Mouse (Mus musculus): ENCODE results near the gene Mocs1.
"Not testable (repeated sequence)": the region's sequence is repeated elsewhere in the genome, so short reads cannot be mapped to it uniquely, and the experiment has no call there.

Gene Mocs1

DNA sequence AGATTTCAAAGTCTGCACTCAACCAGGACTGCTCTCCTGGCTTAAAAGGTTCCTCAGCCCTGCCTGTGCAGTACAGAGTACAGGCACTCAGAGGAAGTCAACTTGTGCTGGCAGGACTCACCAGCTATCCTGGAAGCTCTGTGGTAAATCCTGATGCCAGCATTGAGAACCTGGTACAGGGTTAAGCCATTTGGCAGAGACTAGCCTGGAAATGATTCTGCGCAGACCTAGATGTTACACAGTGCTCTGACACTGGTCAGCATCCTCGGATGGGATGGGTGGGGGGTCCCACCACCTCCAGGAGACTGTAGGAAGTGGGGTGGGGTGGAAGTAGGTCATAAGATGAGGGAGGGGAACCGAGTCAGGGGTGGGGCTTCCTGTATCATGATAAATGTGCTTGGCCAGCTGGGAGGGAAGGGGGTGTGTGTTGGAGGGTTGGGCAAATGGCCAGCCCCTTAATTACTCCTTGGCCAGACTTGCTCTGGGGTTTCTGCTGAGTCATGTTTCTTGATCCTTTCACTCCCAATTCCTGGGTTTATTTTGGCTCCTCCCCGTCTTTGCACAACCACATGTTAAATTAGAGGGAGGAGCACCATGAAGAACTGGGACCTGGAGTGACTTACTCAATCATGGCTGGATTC is 4.0 kb downstream of the Mocs1 start:
- no peak for DNase-seq (ENCODE audit: low read depth, low spot score)

GRCm38 (mm10) chr17:49433071-49433470 is 4.9 kb downstream of the Mocs1 start:
- DNase-seq (ENCODE audit: low read depth, low spot score), result no peak

GRCm38 (mm10) chr17:49434236-49434635 is 6.1 kb downstream of the Mocs1 start:
- no peak for DNase-seq (ENCODE audit: low read depth, low spot score)

GRCm38 (mm10) chr17:49435081-49435480 is 6.9 kb downstream of the Mocs1 start:
- no peak for DNase-seq (ENCODE audit: low read depth, low spot score)

DNA sequence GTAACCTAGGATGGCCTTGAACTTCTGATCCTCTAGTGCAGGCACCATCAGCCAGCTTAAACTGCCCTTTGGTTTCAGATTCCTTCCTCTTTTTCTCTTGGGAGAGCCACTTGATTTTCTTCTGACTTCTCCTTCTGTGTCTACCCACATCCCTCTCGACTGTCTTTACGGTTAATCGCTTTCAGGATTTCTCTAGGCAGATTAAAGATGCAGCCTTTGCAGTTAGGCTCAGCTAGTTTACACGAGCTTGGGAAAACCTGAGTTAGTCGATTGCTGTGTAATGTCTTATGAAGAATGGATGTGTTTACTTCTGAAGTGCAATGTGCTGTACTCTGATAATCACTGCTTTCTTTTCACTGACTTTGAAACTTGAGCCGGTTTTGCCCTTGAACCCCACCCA is 8.5 kb downstream of the Mocs1 start:
- DNase-seq (ENCODE audit: low read depth, low spot score), result no peak

- not testable (repeated sequence) for DNase-seq (ENCODE audit: low read depth, low spot score)
These were observed 9.1 kb downstream of the Mocs1 start for GRCm38 (mm10) chr17:49437306-49437705.

- DNase-seq (ENCODE audit: low read depth, low spot score), result no peak
These were observed 10.8 kb downstream of the Mocs1 start for GRCm38 (mm10) chr17:49438822-49439574.

GRCm38 (mm10) chr17:49439706-49440105 is 11.5 kb downstream of the Mocs1 start:
- DNase-seq (ENCODE audit: low read depth, low spot score), result no peak

DNA sequence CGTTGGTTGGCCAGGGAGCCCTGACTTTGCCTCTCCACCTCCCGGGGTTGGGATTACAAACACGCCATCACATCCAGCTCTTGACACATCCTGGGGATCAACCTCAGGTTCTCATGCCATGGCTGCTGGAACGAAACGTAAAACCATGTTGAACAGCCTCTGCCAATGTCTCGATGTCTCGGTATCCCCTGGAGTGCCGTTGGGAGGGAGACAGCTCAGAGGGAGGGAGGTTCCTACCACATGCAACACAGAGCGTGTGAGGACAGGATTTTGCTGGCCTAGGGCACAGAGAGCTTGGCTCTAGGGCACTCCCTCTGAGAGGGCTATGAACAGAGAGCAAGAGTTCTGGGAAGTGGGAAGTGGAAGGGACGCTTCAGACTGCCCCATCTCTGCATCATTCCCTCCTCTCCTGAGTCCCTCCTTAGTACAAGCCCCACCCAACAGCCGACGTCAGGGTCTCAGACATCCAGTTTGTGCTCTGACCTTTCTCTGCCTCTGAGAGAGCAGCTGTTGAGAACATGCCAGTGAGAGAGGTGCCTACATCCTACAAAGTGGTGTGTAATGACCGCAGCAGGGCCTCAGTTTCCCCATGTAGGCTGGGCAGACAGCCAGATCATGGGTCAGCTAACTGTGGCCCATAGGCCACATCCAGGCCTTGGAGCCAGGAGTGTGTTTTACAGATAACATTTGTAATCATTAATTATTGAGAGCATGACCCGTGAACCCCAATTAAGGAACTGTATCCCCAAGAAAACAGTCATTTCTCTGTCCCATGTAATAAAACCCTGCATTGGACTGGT is 12.4 kb downstream of the Mocs1 start:
- DNase-seq (ENCODE audit: low read depth, low spot score), result no peak

DNA sequence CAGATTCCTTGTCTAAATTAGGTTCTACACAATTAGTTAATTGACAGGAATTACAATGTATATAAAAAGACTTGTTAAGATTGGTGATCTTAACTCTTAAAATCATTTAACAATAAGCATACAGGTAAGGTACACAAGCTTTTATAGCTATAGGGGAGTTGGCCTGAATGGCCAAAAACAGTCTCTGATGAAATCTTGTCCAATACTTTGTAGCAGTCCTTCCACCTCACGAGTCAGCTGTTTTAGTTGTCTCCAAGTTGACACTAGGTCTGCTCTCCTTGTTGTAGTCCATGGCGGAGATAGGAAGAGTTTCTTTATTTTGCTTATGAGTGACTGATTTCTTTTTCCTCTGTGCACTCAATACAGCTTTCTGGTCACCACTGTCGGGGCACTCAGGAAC is 14.7 kb downstream of the Mocs1 start:
- not testable (repeated sequence) for DNase-seq (ENCODE audit: low read depth, low spot score)

DNA sequence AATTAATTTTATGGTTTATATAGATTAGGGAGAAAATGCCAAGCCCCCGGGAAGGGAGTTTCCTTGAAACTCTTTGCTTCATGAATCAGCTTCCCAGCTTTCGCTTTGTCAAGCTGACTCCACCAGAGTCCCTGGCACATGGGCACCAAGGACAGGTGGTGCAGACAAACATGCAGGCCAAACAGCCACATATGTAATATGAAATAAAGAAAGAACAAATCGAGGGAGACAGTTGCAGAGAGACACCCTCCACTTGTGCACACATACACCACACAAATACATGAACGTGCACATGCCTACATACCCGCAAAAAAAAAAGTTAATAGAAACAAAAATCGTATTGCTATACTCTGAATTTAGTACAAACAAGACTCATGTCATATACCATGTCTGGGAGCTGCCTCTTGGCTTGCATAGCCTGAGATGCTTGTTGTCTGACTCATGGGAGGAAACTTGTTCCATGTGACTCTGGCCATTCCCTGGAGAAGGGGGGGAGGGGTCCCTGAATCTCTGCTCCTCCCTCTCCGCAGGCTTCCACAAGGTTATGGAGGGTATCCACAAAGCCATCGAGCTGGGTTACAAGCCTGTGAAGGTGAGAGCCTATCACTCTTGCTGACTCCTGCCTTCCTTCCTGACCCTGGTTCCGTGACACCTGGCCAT is 20.5 kb downstream of the Mocs1 start:
- no peak for DNase-seq (ENCODE audit: low read depth, low spot score)

DNA sequence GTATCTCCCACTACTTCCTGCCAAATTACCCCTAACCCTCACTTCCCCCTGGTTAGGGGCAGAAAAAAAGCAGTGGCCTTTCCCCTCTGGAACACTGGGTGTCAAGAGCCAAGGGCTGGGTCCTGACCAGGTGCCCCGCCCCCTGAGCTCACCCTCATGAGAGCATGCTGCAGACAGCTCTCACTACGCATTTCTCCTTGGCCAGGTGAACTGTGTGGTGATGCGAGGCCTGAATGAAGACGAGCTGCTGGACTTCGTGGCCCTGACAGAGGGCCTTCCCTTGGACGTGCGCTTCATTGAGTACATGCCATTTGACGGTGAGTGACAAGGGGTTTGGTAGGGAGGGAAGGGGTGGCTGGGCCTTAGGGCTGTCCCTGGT is 21.1 kb downstream of the Mocs1 start:
- DNase-seq (ENCODE audit: low read depth, low spot score), result no peak

GRCm38 (mm10) chr17:49450922-49451321 is 22.8 kb downstream of the Mocs1 start:
- no peak for DNase-seq (ENCODE audit: low read depth, low spot score)

GRCm38 (mm10) chr17:49456334-49456733 is 28.2 kb downstream of the Mocs1 start:
- DNase-seq (ENCODE audit: low read depth, low spot score), result no peak

DNA sequence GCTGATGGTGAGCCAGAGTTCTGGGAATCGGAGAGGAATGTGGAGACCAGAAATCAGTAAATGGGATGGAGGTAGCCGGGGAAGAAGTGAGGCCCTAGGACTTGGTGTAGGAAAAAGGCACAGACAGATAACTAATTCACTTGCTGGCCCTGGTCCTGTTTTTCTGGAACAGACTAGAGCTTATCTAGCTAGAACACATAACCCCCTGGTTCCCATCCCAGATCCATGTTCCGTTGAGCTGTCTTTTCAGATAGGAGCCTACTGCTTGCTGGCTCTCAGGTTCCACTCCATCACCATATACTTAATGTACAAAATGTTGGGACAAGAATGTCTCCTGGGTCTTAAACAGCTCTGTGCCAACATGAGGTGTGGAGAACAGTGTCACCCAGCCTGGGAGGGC is 29.7 kb downstream of the Mocs1 start:
- DNase-seq (ENCODE audit: low read depth, low spot score), result no peak

DNA sequence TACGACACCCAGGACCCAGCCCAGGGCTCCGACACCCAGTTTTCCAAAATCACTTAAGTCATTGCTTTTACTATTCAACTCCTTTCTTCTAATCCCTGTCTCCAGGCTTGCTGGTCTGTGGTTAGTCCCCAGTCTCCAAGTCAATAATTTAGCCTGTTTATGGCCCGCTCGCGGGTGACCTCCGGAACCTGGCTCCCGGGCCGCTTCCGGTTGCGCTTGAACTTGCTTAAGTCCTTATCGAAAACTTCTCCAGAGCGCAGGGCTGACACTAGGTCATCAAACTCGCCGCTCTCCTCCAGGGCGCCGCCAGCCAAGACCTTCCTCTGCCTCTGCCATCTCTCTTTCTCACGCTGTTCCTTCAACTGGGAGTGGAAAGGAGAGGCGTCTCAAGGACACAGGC is 30.2 kb downstream of the Mocs1 start:
- no peak for DNase-seq (ENCODE audit: low read depth, low spot score)

GRCm38 (mm10) chr17:49464884-49465283 is 36.7 kb downstream of the Mocs1 start:
- no peak for DNase-seq (ENCODE audit: low read depth, low spot score)

GRCm38 (mm10) chr17:49468223-49468622 is 40.1 kb downstream of the Mocs1 start:
- DNase-seq (ENCODE audit: low read depth, low spot score), result peak; percentile 53

DNA sequence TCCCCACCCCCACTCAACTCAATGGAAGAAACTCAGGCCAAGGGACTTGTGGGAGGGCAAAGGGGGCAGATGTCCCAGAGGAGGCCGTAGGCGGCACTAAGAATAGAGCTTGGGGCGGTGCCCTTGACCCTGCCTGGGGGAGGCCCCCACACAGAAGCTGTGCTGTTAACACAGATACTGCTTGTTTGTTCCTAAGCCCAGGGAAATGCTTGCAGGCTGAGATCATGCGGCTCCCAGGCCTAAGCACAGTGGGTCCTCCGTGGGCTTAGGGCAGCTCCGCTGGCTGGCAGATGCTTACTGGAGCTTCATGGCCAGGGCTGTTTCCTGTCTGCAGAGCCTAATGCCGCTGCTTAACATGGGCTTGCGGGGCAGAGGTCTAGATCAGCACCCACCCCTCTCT is 44.5 kb downstream of the Mocs1 start:
- DNase-seq (ENCODE audit: low read depth, low spot score), result no peak

- DNase-seq (ENCODE audit: low read depth, low spot score), result no peak
These were observed 45.9 kb downstream of the Mocs1 start for GRCm38 (mm10) chr17:49474051-49474450.

DNA sequence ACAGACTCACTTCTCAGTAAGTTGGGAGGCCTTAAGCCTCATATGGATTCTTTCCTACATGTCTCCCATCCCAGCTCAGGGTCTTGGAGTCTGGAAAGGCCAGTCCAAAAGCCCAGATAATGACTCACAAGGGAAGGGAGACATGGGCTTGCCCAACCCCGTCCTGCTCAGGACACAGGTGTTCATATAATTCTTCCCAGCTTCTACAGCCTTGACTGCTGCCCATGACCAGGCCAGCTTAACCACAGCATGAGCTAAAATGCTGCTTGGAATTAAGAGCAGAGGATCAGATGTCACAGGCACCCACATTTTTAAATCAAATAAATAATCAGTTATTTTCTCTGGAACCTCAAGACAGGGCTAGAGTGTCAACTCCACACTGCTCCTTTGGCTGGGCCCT is 47.0 kb downstream of the Mocs1 start:
- no peak for DNase-seq (ENCODE audit: low read depth, low spot score)

GRCm38 (mm10) chr17:49477370-49477769 is 49.2 kb downstream of the Mocs1 start:
- DNase-seq (ENCODE audit: low read depth, low spot score), result no peak
